Mouse (Mus musculus) frontal cortex, postnatal 14 days (tissue): ENCODE measurements at regions not wholly inside any gene's neighbourhood (a gene's known extent, or its start where the extent isn't known, plus 50 kb on each side); places are given as distances from the start of the nearest gene placed in this dataset.

Experiments used
- DNase-seq, 2 experiments: peaks; one replicate each; pipeline ENCODE4 v3.0.0; 2022; ENCODE audit warnings: low spot score in 2 of 2

DNA sequence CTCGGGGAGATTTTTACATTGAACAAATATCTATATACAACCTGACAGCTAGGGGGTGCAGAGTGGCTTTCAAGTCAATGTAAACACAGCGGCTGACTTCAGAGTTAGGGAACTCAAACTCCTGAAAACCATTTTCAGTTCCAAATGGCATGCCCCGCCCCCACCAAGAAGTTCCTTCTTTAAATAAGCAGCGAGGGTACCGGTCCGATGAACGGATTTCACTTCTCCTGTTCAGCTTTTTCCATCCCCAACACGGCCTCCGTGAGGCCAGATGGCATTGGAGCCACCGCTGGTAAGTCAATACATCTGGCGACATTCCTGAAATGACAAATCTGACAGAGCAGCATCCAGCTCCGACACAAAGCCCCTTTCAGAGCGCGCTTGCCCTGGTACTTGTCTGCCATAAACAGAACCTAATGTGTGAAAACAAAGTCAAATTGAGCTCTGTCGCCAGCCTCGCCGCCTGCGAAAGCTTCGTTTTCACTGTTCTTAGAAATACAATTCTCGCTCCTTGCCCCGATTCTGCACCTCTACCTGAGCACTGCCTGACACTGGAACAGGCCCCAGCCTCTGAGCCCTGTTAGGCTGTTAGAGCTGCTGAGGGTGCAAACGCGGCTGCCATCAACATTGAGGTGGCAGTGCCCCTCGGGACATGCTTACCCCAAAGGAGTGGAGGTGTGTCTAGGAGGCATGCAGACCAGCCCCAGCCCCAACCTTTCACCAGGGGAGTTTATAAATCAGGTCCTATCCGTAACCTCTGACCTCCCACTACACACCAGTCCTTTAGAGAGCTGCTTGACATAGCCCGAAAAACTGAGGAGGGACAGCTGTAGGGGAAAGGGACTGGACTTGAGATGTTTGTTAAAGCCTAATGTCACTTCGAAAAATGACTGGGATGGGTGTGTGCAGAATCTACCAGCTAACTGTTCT lies 446.0 kb downstream of the Ate1 start:
- no peak for DNase-seq

DNA sequence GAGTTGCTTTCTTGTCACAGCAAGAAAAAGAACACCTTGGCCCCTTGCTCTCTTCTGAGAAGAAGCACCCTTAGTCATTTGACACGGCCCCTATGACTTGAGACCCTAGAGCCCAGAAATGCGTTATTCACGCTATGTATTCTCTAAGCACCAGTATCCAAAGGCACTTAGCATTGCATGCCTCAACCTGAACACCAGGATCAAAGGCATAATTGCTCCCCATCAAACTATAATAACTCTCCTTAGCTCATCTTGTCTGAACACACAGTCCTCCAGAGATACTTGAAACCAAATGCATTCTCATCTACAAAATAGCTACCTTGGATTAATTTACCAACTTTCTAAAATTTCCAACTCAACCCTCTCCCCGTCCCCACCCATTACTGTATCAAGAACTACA lies 437.5 kb downstream of the Ate1 start:
- no peak for DNase-seq

DNA sequence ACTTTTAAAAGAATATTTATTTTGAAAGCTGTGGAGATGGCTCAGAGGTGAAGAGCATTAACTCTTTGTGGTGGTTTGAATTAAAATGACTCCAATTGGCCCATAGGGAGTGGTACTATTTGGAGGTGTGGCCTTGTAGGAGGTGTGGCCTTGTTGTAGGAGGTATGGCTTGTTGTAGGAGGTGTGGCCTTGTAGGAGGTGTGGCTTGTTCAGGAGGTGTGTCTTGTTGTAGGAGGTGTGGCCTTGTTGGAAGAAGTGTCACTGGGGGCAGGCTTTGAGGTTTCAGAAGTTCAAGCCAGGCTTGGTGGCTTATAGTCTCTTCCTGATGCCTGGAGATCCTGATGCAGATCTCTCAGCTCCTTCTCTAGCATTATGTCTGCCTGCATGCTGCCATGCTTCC lies 434.5 kb downstream of the Ate1 start:
- DNase-seq, result no peak

- DNase-seq, result no peak
Observed at GRCm38 (mm10) chr7:130089896-130090610, 430.1 kb downstream of the Ate1 start.

GRCm38 (mm10) chr7:130091942-130092341 lies 428.2 kb downstream of the Ate1 start:
- DNase-seq, result no peak

DNA sequence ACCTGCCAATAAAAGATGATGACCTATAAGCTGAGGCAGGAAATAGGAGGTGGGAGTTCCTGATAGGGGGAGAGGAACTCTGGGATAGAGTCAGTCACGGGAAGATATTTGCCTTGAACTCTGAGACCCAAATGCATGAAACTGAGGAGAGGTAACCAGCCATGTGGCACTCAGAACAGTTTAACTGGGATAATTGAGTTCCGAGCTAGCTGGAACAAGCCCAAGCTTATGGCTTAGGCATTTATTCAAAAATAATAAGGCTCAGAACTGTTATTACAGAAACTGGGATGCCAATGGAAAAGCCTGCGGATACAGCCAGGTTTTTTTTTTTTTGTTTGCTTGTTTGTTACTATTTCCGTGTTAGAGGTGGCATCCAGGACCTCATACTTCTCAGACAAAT lies 425.0 kb downstream of the Ate1 start:
- no peak for DNase-seq

- no peak for DNase-seq
Observed at GRCm38 (mm10) chr7:130098606-130099005, 421.6 kb downstream of the Ate1 start.

GRCm38 (mm10) chr7:130102671-130103070 lies 417.5 kb downstream of the Ate1 start:
- no peak for DNase-seq

DNA sequence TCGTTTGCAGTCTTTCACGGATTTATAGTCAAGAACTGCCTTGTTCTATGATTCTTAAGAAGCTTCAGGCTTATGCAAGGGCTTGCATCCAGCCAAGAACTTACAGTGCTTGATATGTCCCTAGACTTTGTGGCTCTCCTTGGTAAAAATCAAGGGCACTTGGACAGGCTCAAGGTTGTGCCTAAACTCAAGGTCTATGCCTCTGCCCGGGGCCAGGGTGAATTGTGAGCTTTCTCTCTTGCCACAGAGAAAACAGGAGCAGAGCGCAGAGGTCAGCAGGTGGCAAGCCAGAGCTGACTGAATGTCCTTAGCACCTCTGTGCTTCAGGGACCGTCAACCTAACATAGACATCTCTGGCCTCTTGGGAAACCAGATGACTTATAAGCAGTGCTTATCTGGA lies 413.2 kb downstream of the Ate1 start:
- DNase-seq, result no peak

DNA sequence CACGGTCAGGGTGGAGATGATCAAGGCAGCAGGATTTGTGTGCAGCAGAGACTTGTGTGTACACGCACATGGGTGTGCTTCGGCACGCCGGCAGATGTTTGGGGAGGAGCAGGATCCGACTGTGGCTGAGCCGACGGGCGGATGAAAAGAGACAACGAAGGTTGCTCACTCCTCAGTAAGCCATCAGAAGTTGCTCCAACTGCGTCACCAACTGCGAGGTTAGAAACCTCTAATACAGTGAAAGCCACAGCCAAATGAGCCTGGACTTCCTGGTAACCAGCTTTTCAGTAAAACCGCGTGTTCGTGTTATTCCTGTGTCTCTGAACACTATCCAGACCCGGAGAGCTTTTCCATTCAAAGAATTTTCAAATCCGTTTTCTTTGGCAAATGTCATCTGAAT lies 411.8 kb downstream of the Ate1 start:
- DNase-seq, result no peak
